Mouse (Mus musculus): ENCODE data around the gene Iscu. TPM values are rescaled to one million over a fixed set of nuclear protein-coding genes. Genes with fewer than 3 reads are reported as not detected.

Iscu gene
- polyA plus RNA-seq, 1 experiment from 2014 or later: 166 TPM

- Histone ChIP-seq H3K4me1 (replicated peaks; ENCODE audit: control insufficient read depth, insufficient read depth) (no peaks in the 10 kb centered on the region), H3K4me3 (ENCODE audit: low read depth, low read length) (no peak overlapping the region), H3K27ac (replicated peaks) (no peak overlapping the region), H3K9ac (ENCODE audit: low read length) (no peak overlapping the region), H3K27me3 (ENCODE audit: control insufficient read depth, insufficient read depth, low read length) (no peaks in the 10 kb centered on the region), H3K36me3 (ENCODE audit: control insufficient read depth, insufficient read depth, low read length) (peaks cover 64% of the 10 kb centered on the region), H3K9me3 (ENCODE audit: control insufficient read depth, low read length) (no peaks in the 10 kb centered on the region), H3K4me2 (replicated peaks; ENCODE audit: low read depth) (no peak overlapping the region)
- no peak for ATAC-seq (ENCODE audit: low FRiP score, low TSS enrichment)
- 97% methylated on average over 5 of the region's 5 CpGs for WGBS
- TF ChIP-seq EP300 (optimal IDR thresholded peaks at IDR 0.05): no peak
- TF ChIP-seq CTCF (IDR thresholded peaks at IDR 0.05; ENCODE audit: low read depth): peak; percentile 42
- DNase-seq (ENCODE audit: low spot score): no peak
These were observed 24.9 kb upstream of the Iscu start for GRCm38 (mm10) chr5:113747629-113748028.

- DNase-seq (ENCODE audit: low spot score): no peak
- H3K27ac ChIP-seq (replicated peaks): no peak overlapping the region
- WGBS: 94% methylated on average over 13 of the region's 13 CpGs
- no peaks in the 10 kb centered on the region for H3K27me3 ChIP-seq (ENCODE audit: control insufficient read depth, insufficient read depth, low read length)
- no peak overlapping the region for H3K4me3 ChIP-seq (ENCODE audit: low read depth, low read length)
- H3K9me3 ChIP-seq (ENCODE audit: control insufficient read depth, low read length): no peaks in the 10 kb centered on the region
- peaks cover 63% of the 10 kb centered on the region for H3K36me3 ChIP-seq (ENCODE audit: control insufficient read depth, insufficient read depth, low read length)
- ATAC-seq (ENCODE audit: low FRiP score, low TSS enrichment): no peak
- H3K4me1 ChIP-seq (replicated peaks; ENCODE audit: control insufficient read depth, insufficient read depth): no peaks in the 10 kb centered on the region
- no peak overlapping the region for H3K9ac ChIP-seq (ENCODE audit: low read length)
- TF ChIP-seq EP300 (optimal IDR thresholded peaks at IDR 0.05) (no peak), CTCF (IDR thresholded peaks at IDR 0.05; ENCODE audit: low read depth) (no peak)
- H3K4me2 ChIP-seq (replicated peaks; ENCODE audit: low read depth): no peak overlapping the region
These were observed 23.8 kb upstream of the Iscu start for GRCm38 (mm10) chr5:113748556-113749331.

- H3K9ac ChIP-seq (ENCODE audit: low read length): no peak overlapping the region
- no peaks in the 10 kb centered on the region for H3K9me3 ChIP-seq (ENCODE audit: control insufficient read depth, low read length)
- ATAC-seq (ENCODE audit: low FRiP score, low TSS enrichment): no peak
- no peak overlapping the region for H3K4me3 ChIP-seq (ENCODE audit: low read depth, low read length)
- H3K27ac ChIP-seq (replicated peaks): no peak overlapping the region
- H3K36me3 ChIP-seq (ENCODE audit: control insufficient read depth, insufficient read depth, low read length): peaks cover 49% of the 10 kb centered on the region
- no peaks in the 10 kb centered on the region for H3K4me1 ChIP-seq (replicated peaks; ENCODE audit: control insufficient read depth, insufficient read depth)
- no peak for DNase-seq (ENCODE audit: low spot score)
- 86% methylated on average over 9 of the region's 9 CpGs for WGBS
- TF ChIP-seq EP300 (optimal IDR thresholded peaks at IDR 0.05) (no peak), CTCF (IDR thresholded peaks at IDR 0.05; ENCODE audit: low read depth) (no peak)
- H3K4me2 ChIP-seq (replicated peaks; ENCODE audit: low read depth): no peak overlapping the region
- H3K27me3 ChIP-seq (ENCODE audit: control insufficient read depth, insufficient read depth, low read length): no peaks in the 10 kb centered on the region
These were observed 20.9 kb upstream of the Iscu start for GRCm38 (mm10) chr5:113751521-113752157.

DNA sequence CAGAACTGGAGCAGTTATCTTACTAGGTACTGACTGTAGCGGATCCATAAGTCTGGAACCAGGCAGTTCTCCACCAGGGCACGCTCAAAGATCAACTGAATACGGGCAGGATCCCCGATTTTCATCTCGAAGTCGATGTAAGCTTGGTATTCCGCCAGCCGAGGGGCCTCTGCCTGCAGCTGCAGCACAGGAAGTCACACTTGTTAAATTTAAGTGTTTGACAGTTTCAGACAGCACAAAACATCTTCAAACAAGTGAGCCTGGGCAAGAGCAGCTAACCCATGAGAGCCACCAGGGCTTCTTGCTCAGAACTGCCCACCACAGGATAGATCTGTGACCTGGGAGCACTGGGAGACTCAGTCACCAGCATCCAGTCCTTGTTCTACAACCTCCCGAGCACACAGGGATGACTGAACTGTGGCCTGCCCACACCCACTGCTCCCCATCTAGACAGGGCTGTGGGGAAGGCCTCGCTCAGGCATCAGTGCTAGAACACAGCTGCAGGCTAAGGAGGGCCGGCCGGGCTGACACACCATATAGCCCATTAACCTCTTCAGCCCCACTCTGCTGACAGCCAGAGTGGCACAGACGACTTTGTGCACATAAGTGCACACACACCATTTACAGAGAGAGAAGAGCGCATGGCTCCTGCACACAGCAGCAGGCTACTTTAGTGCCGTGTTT, 17.1 kb upstream of the Iscu start:
- no peak for DNase-seq (ENCODE audit: low spot score)
- 87% methylated on average over 15 of the region's 15 CpGs for WGBS
- TF ChIP-seq EP300 (optimal IDR thresholded peaks at IDR 0.05) (no peak), CTCF (IDR thresholded peaks at IDR 0.05; ENCODE audit: low read depth) (no peak)
- H3K4me1 ChIP-seq (replicated peaks; ENCODE audit: control insufficient read depth, insufficient read depth): no peaks in the 10 kb centered on the region
- no peaks in the 10 kb centered on the region for H3K27me3 ChIP-seq (ENCODE audit: control insufficient read depth, insufficient read depth, low read length)
- peaks cover 40% of the 10 kb centered on the region for H3K36me3 ChIP-seq (ENCODE audit: control insufficient read depth, insufficient read depth, low read length)
- no peak overlapping the region for H3K4me2 ChIP-seq (replicated peaks; ENCODE audit: low read depth)
- no peak for ATAC-seq (ENCODE audit: low FRiP score, low TSS enrichment)
- H3K27ac ChIP-seq (replicated peaks): no peak overlapping the region
- H3K9me3 ChIP-seq (ENCODE audit: control insufficient read depth, low read length): no peaks in the 10 kb centered on the region
- no peak overlapping the region for H3K4me3 ChIP-seq (ENCODE audit: low read depth, low read length)
- H3K9ac ChIP-seq (ENCODE audit: low read length): no peak overlapping the region

DNA sequence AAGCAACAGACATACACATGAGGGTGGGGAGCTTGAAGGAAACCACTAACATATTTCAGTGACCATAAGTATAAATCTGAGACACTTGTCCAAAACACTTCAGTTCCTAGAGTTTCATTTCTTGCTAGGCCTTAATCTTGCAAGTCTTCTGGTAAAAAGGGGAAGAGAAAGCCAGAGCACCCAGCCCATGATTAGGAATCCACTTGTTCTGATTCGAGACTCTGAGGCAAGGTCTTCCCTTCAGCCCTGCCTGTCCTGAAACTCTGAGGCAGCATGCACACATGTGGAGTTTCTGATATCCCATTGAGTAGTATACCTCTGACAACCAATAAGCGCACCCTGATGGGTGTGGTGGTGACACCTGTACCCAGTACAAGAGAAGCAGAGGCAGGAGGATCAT, 11.0 kb upstream of the Iscu start:
- DNase-seq (ENCODE audit: low spot score): no peak

More for the DNA sequence above, 11.0 kb upstream of the Iscu start:
- no peaks in the 10 kb centered on the region for H3K4me1 ChIP-seq (replicated peaks; ENCODE audit: control insufficient read depth, insufficient read depth)
- no peak overlapping the region for H3K27ac ChIP-seq (replicated peaks)
- H3K36me3 ChIP-seq (ENCODE audit: control insufficient read depth, insufficient read depth, low read length): peaks cover 32% of the 10 kb centered on the region
- H3K9ac ChIP-seq (ENCODE audit: low read length): no peak overlapping the region
- no peaks in the 10 kb centered on the region for H3K27me3 ChIP-seq (ENCODE audit: control insufficient read depth, insufficient read depth, low read length)
- no peaks in the 10 kb centered on the region for H3K9me3 ChIP-seq (ENCODE audit: control insufficient read depth, low read length)
- no peak overlapping the region for H3K4me3 ChIP-seq (ENCODE audit: low read depth, low read length)
- no peak for ATAC-seq (ENCODE audit: low FRiP score, low TSS enrichment)
- 93% methylated on average over 2 of the region's 2 CpGs for WGBS
- no peak overlapping the region for H3K4me2 ChIP-seq (replicated peaks; ENCODE audit: low read depth)
- TF ChIP-seq EP300 (optimal IDR thresholded peaks at IDR 0.05) (no peak), CTCF (IDR thresholded peaks at IDR 0.05; ENCODE audit: low read depth) (no peak)

Measured in stomach, postnatal 0 days (tissue).